Mouse (Mus musculus): ENCODE data around the gene Pigf. TPM values are rescaled to one million over a fixed set of nuclear protein-coding genes. Genes with fewer than 3 reads are reported as not detected.
A peak's percentile ranks its signal among the peaks of the same experiment; 100 is the strongest.

Gene Pigf
- polyA plus RNA-seq, 1 experiment from 2014 or later: 43.8 TPM

DNA sequence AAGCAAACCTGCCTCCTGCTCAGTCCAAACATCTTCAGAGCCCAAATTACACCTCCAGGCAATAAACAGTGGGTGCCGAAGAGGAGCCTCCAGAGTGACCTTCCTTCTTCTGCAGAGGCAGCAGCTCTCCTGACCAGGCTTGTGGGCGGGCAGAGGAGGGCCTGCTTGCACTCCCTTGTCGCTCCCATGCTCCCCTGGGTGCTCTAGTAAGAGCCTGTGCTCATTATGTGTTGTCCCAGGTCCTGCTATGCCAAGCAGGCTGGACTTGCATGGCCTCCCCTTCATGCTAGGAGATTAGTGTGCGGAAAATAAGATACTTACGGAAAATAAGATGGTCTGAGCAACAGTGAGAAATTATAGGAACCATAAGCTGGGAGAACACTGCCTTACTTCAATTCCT is 24.5 kb upstream of the Pigf start:
- 43% methylated on average over 5 of the region's 5 CpGs for WGBS
- peaks cover 4% of the 10 kb centered on the region; the same call in 1 of the 2 replicates for H3K4me1 ChIP-seq (replicated peaks; ENCODE audit: control insufficient read depth, insufficient read depth, low read length)

DNA sequence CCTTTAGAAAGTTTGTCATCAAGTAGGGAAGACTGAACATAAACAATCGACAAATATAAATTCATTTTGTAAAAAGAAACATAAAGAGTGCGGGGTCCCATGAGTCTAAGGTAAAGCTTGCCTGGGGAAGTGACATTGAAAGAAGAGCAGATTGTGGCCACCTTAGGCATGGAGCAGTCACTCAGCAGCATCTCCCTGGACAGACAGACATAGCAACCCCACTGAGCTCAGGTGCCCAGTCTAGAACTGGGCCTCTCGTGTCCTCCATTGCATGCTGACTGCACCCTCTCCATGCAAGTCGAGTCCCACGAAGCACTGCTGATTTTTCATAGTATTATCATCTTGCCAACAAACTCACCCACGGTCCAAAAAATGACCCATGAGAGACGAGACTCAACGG is 19.6 kb upstream of the Pigf start:
- WGBS: 80% methylated on average over 8 of the region's 8 CpGs
- Histone ChIP-seq H3K27me3 (replicated peaks; ENCODE audit: control insufficient read depth, insufficient read depth, low read length) (no peaks in the 10 kb centered on the region), H3K4me3 (ENCODE audit: low read depth, low read length) (no peak overlapping the region), H3K9ac (ENCODE audit: low read length) (no peak overlapping the region), H3K4me2 (ENCODE audit: low read length) (no peak overlapping the region), H3K9me3 (ENCODE audit: control insufficient read depth, low read length) (no peaks in the 10 kb centered on the region), H3K4me1 (replicated peaks; ENCODE audit: control insufficient read depth, insufficient read depth, low read length) (no peaks in the 10 kb centered on the region), H3K36me3 (ENCODE audit: control insufficient read depth, insufficient read depth, low read length) (no peaks in the 10 kb centered on the region), H3K27ac (ENCODE audit: low read depth) (no peak overlapping the region)
- DNase-seq (ENCODE audit: low spot score): peak; percentile 45
- 0 out of 2 replicates have a peak, but pooled peaks have one; percentile 17 for ATAC-seq (replicated peaks; ENCODE audit: low FRiP score, low TSS enrichment, low read depth)

More for the DNA sequence above, 24.5 kb upstream of the Pigf start:
- Histone ChIP-seq H3K4me2 (ENCODE audit: low read length) (no peak overlapping the region), H3K27me3 (replicated peaks; ENCODE audit: control insufficient read depth, insufficient read depth, low read length) (no peaks in the 10 kb centered on the region), H3K9me3 (ENCODE audit: control insufficient read depth, low read length) (no peaks in the 10 kb centered on the region), H3K27ac (ENCODE audit: low read depth) (no peak overlapping the region), H3K4me3 (ENCODE audit: low read depth, low read length) (no peak overlapping the region), H3K36me3 (ENCODE audit: control insufficient read depth, insufficient read depth, low read length) (no peaks in the 10 kb centered on the region), H3K9ac (ENCODE audit: low read length) (no peak overlapping the region)
- peak; percentile 45 for DNase-seq (ENCODE audit: low spot score)
- ATAC-seq (replicated peaks; ENCODE audit: low FRiP score, low TSS enrichment, low read depth): no peak

DNA sequence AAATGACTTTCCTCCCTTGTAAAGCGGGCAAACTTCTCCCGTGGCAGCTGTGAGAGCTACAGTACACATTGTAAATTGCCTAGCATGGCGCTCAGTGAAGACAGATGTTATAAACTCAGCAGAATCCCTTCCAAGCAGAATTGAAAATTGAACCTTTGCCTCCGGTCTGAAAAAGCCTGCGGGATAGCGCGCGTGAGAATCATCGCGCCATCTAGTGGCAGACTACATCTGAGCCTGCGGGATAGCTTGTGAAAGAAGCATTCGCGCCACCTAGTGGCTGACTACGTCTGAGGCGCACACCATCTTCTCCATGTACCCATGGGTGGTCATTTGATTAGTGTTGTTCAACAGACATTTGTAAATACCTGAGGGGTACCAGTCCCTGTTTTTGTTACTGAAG is 19.2 kb upstream of the Pigf start:
- H3K4me3 ChIP-seq (ENCODE audit: low read depth, low read length): no peak overlapping the region
- WGBS: 2% methylated on average over 15 of the region's 15 CpGs
- no peaks in the 10 kb centered on the region for H3K9me3 ChIP-seq (ENCODE audit: control insufficient read depth, low read length)
- no peak overlapping the region for H3K4me2 ChIP-seq (ENCODE audit: low read length)
- ATAC-seq (replicated peaks; ENCODE audit: low FRiP score, low TSS enrichment, low read depth) (peak; percentile 80), DNase-seq (ENCODE audit: low spot score) (peak; percentile 95)
- no peaks in the 10 kb centered on the region for H3K36me3 ChIP-seq (ENCODE audit: control insufficient read depth, insufficient read depth, low read length)
- no peak overlapping the region for H3K27ac ChIP-seq (ENCODE audit: low read depth)
- H3K27me3 ChIP-seq (replicated peaks; ENCODE audit: control insufficient read depth, insufficient read depth, low read length): no peaks in the 10 kb centered on the region
- H3K4me1 ChIP-seq (replicated peaks; ENCODE audit: control insufficient read depth, insufficient read depth, low read length): no peaks in the 10 kb centered on the region
- H3K9ac ChIP-seq (ENCODE audit: low read length): no peak overlapping the region

DNA sequence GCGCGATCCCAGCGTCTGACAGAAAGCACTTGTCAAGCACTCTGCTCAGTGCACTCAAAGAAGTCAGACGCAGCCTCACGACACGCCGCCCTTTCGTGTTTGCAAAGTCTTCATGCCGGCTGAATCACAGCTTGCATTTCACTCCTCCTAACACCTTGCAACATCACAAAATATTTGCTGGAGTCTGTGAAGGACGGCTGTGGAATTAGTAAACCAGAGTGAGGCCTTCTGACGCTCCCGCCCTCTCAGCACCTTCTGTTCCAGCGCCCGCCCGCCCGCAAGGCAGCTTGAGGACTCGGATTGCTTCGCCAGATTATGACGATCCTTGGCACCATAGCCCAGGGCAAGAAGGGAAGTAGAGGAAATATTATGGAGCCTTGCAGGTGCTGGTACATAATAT is 16.5 kb upstream of the Pigf start:
- H3K27me3 ChIP-seq (replicated peaks; ENCODE audit: control insufficient read depth, insufficient read depth, low read length): no peaks in the 10 kb centered on the region
- H3K4me2 ChIP-seq (ENCODE audit: low read length): no peak overlapping the region
- ATAC-seq (replicated peaks; ENCODE audit: low FRiP score, low TSS enrichment, low read depth) (no peak), DNase-seq (ENCODE audit: low spot score) (no peak)
- H3K4me1 ChIP-seq (replicated peaks; ENCODE audit: control insufficient read depth, insufficient read depth, low read length): no peaks in the 10 kb centered on the region
- H3K36me3 ChIP-seq (ENCODE audit: control insufficient read depth, insufficient read depth, low read length): no peaks in the 10 kb centered on the region
- H3K9ac ChIP-seq (ENCODE audit: low read length): no peak overlapping the region
- no peak overlapping the region for H3K27ac ChIP-seq (ENCODE audit: low read depth)
- WGBS: 66% methylated on average over 19 of the region's 19 CpGs
- H3K9me3 ChIP-seq (ENCODE audit: control insufficient read depth, low read length): no peaks in the 10 kb centered on the region
- no peak overlapping the region for H3K4me3 ChIP-seq (ENCODE audit: low read depth, low read length)

DNA sequence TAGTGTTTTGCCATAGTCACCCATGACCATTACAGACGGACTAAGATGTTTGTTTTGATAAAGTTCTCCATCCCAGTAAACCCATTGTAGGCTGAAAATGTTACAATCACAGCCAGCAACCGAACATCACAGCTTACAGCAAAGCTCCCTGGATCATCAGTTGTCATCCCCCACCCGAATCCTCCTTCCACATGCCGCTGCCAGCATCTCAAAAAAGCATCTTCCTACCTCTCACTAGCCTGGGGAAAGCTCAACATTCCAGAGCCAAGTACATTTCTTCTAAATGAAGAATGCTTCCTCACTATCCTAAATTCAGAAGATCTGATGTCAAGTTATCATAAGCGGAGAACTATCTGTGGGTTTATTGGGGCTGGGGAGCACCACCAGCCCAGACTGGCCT is 13.3 kb upstream of the Pigf start:
- Histone ChIP-seq H3K4me2 (ENCODE audit: low read length) (no peak overlapping the region), H3K27ac (ENCODE audit: low read depth) (no peak overlapping the region), H3K4me3 (ENCODE audit: low read depth, low read length) (no peak overlapping the region), H3K27me3 (replicated peaks; ENCODE audit: control insufficient read depth, insufficient read depth, low read length) (no peaks in the 10 kb centered on the region), H3K36me3 (ENCODE audit: control insufficient read depth, insufficient read depth, low read length) (peaks cover 20% of the 10 kb centered on the region), H3K4me1 (replicated peaks; ENCODE audit: control insufficient read depth, insufficient read depth, low read length) (no peaks in the 10 kb centered on the region), H3K9me3 (ENCODE audit: control insufficient read depth, low read length) (no peaks in the 10 kb centered on the region), H3K9ac (ENCODE audit: low read length) (no peak overlapping the region)
- ATAC-seq (replicated peaks; ENCODE audit: low FRiP score, low TSS enrichment, low read depth) (no peak), DNase-seq (ENCODE audit: low spot score) (no peak)
- 84% methylated on average over 5 of the region's 5 CpGs for WGBS

- H3K4me2 ChIP-seq (ENCODE audit: low read length): no peak overlapping the region
- no peak overlapping the region for H3K27ac ChIP-seq (ENCODE audit: low read depth)
- H3K4me1 ChIP-seq (replicated peaks; ENCODE audit: control insufficient read depth, insufficient read depth, low read length): no peaks in the 10 kb centered on the region
- DNase-seq (ENCODE audit: low spot score) (peak; percentile 63), ATAC-seq (replicated peaks; ENCODE audit: low FRiP score, low TSS enrichment, low read depth) (no peak)
- H3K27me3 ChIP-seq (replicated peaks; ENCODE audit: control insufficient read depth, insufficient read depth, low read length): no peaks in the 10 kb centered on the region
- H3K4me3 ChIP-seq (ENCODE audit: low read depth, low read length): no peak overlapping the region
- peaks cover 35% of the 10 kb centered on the region for H3K36me3 ChIP-seq (ENCODE audit: control insufficient read depth, insufficient read depth, low read length)
- H3K9ac ChIP-seq (ENCODE audit: low read length): no peak overlapping the region
- 57% methylated on average over 10 of the region's 10 CpGs for WGBS
- H3K9me3 ChIP-seq (ENCODE audit: control insufficient read depth, low read length): no peaks in the 10 kb centered on the region
Observed at GRCm38 (mm10) chr17:87036141-87037073, 11.2 kb upstream of the Pigf start.

DNA sequence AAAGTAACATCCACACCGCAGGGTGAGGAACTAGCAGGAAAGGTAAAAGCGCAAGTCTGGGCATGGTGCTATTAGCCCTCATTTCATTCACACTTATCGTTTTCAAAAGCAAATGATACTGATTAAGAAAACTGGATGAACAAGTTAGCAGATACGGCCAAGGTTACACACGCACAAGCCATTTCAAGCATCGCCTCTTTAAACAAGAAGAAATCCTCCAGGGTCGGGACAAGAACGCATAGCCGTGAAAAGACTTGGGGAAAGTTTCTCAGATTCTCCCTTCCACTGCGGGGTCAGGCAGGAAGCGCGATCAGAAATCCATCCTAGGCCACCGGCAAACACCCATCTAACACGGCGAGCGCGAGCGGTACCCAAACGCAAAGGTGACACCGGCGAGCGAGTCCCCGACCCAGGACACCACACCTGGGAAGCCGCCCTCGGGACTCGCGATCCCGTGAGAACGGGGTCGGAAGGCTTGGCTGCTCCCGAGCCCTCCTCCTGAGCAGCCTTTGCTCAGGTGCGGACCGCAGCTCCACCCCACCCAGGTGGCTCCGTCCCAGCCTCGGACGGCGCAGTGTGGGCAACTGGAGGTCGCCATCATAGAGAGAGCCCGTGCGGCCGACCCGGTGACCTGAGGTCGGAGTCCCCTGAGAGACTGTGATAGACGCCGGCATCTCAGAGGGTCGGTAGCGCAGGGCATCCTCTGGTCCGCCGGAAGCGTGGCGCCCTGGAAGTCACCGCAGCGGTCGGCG is 539 bp downstream of the Pigf start:
- no peaks in the 10 kb centered on the region for H3K27me3 ChIP-seq (replicated peaks; ENCODE audit: control insufficient read depth, insufficient read depth, low read length)
- H3K4me1 ChIP-seq (replicated peaks; ENCODE audit: control insufficient read depth, insufficient read depth, low read length): peaks cover 8% of the 10 kb centered on the region; the same call in 1 of the 2 replicates
- WGBS: 1% methylated on average over 55 of the region's 55 CpGs
- no peaks in the 10 kb centered on the region for H3K9me3 ChIP-seq (ENCODE audit: control insufficient read depth, low read length)
- peaks cover 6% of the 10 kb centered on the region; the same call in 1 of the 2 replicates for H3K36me3 ChIP-seq (ENCODE audit: control insufficient read depth, insufficient read depth, low read length)
- no peak for DNase-seq (ENCODE audit: low spot score)
- H3K4me3 ChIP-seq (ENCODE audit: low read depth, low read length): peak overlapping the region; percentile 73
- peak; percentile 83 for ATAC-seq (replicated peaks; ENCODE audit: low FRiP score, low TSS enrichment, low read depth)
- H3K9ac ChIP-seq (ENCODE audit: low read length): peak overlapping the region; percentile 66
- H3K27ac ChIP-seq (ENCODE audit: low read depth): peak overlapping the region; percentile 27; the same call in 1 of the 2 replicates
- H3K4me2 ChIP-seq (ENCODE audit: low read length): peak overlapping the region; percentile 88

DNA sequence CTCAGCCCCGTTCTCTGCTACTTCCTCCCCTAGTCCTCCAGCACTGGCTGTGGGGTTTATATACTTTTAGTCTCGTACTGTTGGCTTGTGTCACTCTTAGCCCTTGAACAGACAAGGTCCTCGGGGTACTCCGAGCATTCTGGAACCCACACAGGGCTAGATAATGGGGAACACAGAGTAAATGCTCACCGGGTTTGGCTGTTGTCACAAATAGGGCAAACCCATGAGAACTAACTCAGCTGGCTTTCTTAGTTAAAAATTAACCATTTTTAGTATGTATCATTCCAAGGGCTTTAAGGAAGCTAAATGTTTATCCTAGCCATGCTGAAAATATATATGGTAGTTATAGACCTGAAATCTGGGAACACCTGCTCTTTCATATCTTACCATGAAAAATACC is 5.5 kb downstream of the Pigf start:
- Histone ChIP-seq H3K4me2 (ENCODE audit: low read length) (no peak overlapping the region), H3K9ac (ENCODE audit: low read length) (no peak overlapping the region), H3K36me3 (ENCODE audit: control insufficient read depth, insufficient read depth, low read length) (peaks cover 14% of the 10 kb centered on the region; the same call in 1 of the 2 replicates), H3K4me1 (replicated peaks; ENCODE audit: control insufficient read depth, insufficient read depth, low read length) (no peaks in the 10 kb centered on the region; the same call in 1 of the 2 replicates), H3K27me3 (replicated peaks; ENCODE audit: control insufficient read depth, insufficient read depth, low read length) (no peaks in the 10 kb centered on the region), H3K4me3 (ENCODE audit: low read depth, low read length) (no peak overlapping the region), H3K27ac (ENCODE audit: low read depth) (no peak overlapping the region), H3K9me3 (ENCODE audit: control insufficient read depth, low read length) (no peaks in the 10 kb centered on the region)
- ATAC-seq (replicated peaks; ENCODE audit: low FRiP score, low TSS enrichment, low read depth) (no peak), DNase-seq (ENCODE audit: low spot score) (no peak)
- WGBS: 77% methylated on average over 5 of the region's 5 CpGs

Measured in intestine, embryonic 14.5 days (tissue).